Mouse (Mus musculus) hindbrain, postnatal 0 days (tissue): Measurements from ENCODE around the gene Uvssa. TPM values are rescaled to one million over a fixed set of nuclear protein-coding genes. Genes with fewer than 3 reads are reported as not detected.

Experiments
- ATAC-seq: fragments of 200-750 bp; cut with Nextera tagmentation; 2 replicates; pipeline ENCODE4 v1.8.0; 2017; ENCODE audit warnings: mild to moderate bottlenecking, moderate TSS enrichment, moderate library complexity
- DNase-seq: peaks from one replicate; pipeline ENCODE4 v3.0.0-alpha.2; 2015; ENCODE audit warnings: low spot score
- H3K27ac ChIP-seq: fragments of 300-500 bp; sonication (generic); 2 replicates; pipeline ENCODE4 v1.5.1; 2014; ENCODE audit warnings: mild to moderate bottlenecking
- H3K27me3 ChIP-seq: fragments of 300-500 bp; sonication (generic); 2 replicates; pipeline ENCODE4 v1.6.1; 2014; ENCODE audit warnings: low read length, mixed read lengths; ENCODE audit not compliant: insufficient read depth
- H3K36me3 ChIP-seq: fragments of 300-500 bp; sonication (generic); 2 replicates; pipeline ENCODE4 v1.6.1; 2014; ENCODE audit warnings: low read length, mixed read lengths; ENCODE audit not compliant: insufficient read depth
- H3K4me1 ChIP-seq: fragments of 300-500 bp; sonication (generic); 2 replicates; pipeline ENCODE4 v1.6.1; 2014; ENCODE audit warnings: antibody characterized with exemption, low read length, mixed read lengths; ENCODE audit not compliant: insufficient read depth
- H3K4me2 ChIP-seq: fragments of 300-500 bp; sonication (generic); 2 replicates; pipeline ENCODE4 v1.6.1; 2014; ENCODE audit warnings: low read depth, mild to moderate bottlenecking, low read length, moderate library complexity, mixed read lengths
- H3K4me3 ChIP-seq: fragments of 300-500 bp; sonication (generic); 2 replicates; pipeline ENCODE4 v1.5.1; 2014; ENCODE audit warnings: low read length
- H3K9ac ChIP-seq: fragments of 300-500 bp; sonication (generic); replicated peaks from 2 replicates; pipeline ENCODE4 v1.6.1; 2014; ENCODE audit warnings: mild to moderate bottlenecking, low read length, moderate library complexity, mixed read lengths
- H3K9me3 ChIP-seq: fragments of 300-500 bp; sonication (generic); 2 replicates; pipeline ENCODE4 v1.6.1; 2016; ENCODE audit warnings: low read length, mixed read lengths
- CTCF ChIP-seq: IDR thresholded peaks from 2 replicates; pipeline ENCODE4 v1.5.1; 2016; ENCODE audit warnings: antibody characterized with exemption, control low read depth, low read depth
- WGBS: fragments of 180-500 bp; shearing (Covaris S2); extraction: QIAGEN DNeasy Blood & Tissue Kit; methylation state at CpG from one replicate; pipeline ENCODE4 v1.1.7; 2014; 5-methylcytosine and 5-hydroxymethylcytosine counted together
- polyA plus RNA-seq: library from polyadenylated mRNA; unstranded; fragments of >200 nt; fragmentation: Nextera tagmentation; extraction: Ambion mirVana; gene quantifications from 2 replicates; pipeline ENCODE4 v1.2.1, GENCODE M21; 2015
- total RNA-seq: library from RNA; depleted of rRNA; stranded (reverse); fragments of >200 nt; gene quantifications from 2 replicates; pipeline ENCODE4 v1.2.3, GENCODE M21; 2014

The Uvssa gene
- total and polyA plus RNA-seq, 2 experiments from 2014 or later = 7.7 to 8.1 TPM

- Histone ChIP-seq H3K4me2 (no peak overlapping the region), H3K27ac (no peak overlapping the region), H3K36me3 (peaks cover 61% of the 10 kb centered on the region), H3K9ac (no peak overlapping the region), H3K4me1 (no peaks in the 10 kb centered on the region), H3K9me3 (no peaks in the 10 kb centered on the region), H3K27me3 (no peaks in the 10 kb centered on the region), H3K4me3 (no peak overlapping the region)
- 77% methylated on average over 4 of the region's 4 CpGs for WGBS
- ATAC-seq (no peak), DNase-seq (no peak)
- TF ChIP-seq CTCF = no peak
Measured at GRCm38 (mm10) chr5:33371668-33372067, 6.7 kb upstream of the Uvssa start.

GRCm38 (mm10) chr5:33372331-33373038 is 5.9 kb upstream of the Uvssa start:
- no peaks in the 10 kb centered on the region for H3K27me3 ChIP-seq
- TF ChIP-seq CTCF = no peak
- H3K27ac ChIP-seq = no peak overlapping the region
- no peak overlapping the region for H3K9ac ChIP-seq
- no peak for DNase-seq
- no peak overlapping the region for H3K4me2 ChIP-seq
- 67% methylated on average over 18 of the region's 18 CpGs for WGBS
- no peaks in the 10 kb centered on the region for H3K9me3 ChIP-seq
- H3K36me3 ChIP-seq = peaks cover 57% of the 10 kb centered on the region
- ATAC-seq = no peak
- H3K4me1 ChIP-seq = no peaks in the 10 kb centered on the region
- H3K4me3 ChIP-seq = no peak overlapping the region

- no peak for TF ChIP-seq CTCF
- Histone ChIP-seq H3K27me3 (no peaks in the 10 kb centered on the region), H3K4me1 (peaks cover 5% of the 10 kb centered on the region; the same call in 1 of the 2 replicates), H3K36me3 (peaks cover 19% of the 10 kb centered on the region), H3K9me3 (no peaks in the 10 kb centered on the region), H3K4me3 (peak overlapping the region; percentile 59; the same call in 1 of the 2 replicates), H3K9ac (peak overlapping the region; percentile 49; the same call in 1 of the 2 replicates), H3K4me2 (peak overlapping the region; percentile 90), H3K27ac (no peak overlapping the region)
- ATAC-seq (no peak), DNase-seq (no peak)
- WGBS = 60% methylated on average over 6 of the region's 6 CpGs
Measured at GRCm38 (mm10) chr5:33377176-33377575, 1.2 kb upstream of the Uvssa start.

- peak; percentile 35 for DNase-seq
- peak; percentile 1 for ATAC-seq
- peak overlapping the region; percentile 59 for H3K4me3 ChIP-seq
Measured at GRCm38 (mm10) chr5:33377801-33378301, 498 bp upstream of the Uvssa start.

GRCm38 (mm10) chr5:33387550-33387949 is 9.2 kb downstream of the Uvssa start:
- no peak for TF ChIP-seq CTCF
- WGBS = 79% methylated on average over 11 of the region's 11 CpGs

More at GRCm38 (mm10) chr5:33377801-33378301, 498 bp upstream of the Uvssa start:
- Histone ChIP-seq H3K9ac (peak overlapping the region; percentile 49), H3K9me3 (no peaks in the 10 kb centered on the region), H3K27me3 (no peaks in the 10 kb centered on the region), H3K36me3 (peaks cover 12% of the 10 kb centered on the region), H3K4me1 (peaks cover 5% of the 10 kb centered on the region; the same call in 1 of the 2 replicates), H3K27ac (peak overlapping the region; percentile 97), H3K4me2 (peak overlapping the region; percentile 90)
- no peak for TF ChIP-seq CTCF
- WGBS = under 1% methylated on average over 21 of the region's 21 CpGs

GRCm38 (mm10) chr5:33393803-33394202 is 15.5 kb downstream of the Uvssa start:
- DNase-seq = peak; percentile 90
- Histone ChIP-seq H3K4me2 (no peak overlapping the region), H3K27ac (no peak overlapping the region), H3K4me3 (no peak overlapping the region), H3K9me3 (no peaks in the 10 kb centered on the region), H3K4me1 (no peaks in the 10 kb centered on the region), H3K9ac (no peak overlapping the region), H3K36me3 (peaks cover 4% of the 10 kb centered on the region; the same call in 1 of the 2 replicates), H3K27me3 (no peaks in the 10 kb centered on the region)
- peak; percentile 99 for TF ChIP-seq CTCF
- ATAC-seq = peak; percentile 79
- WGBS = 17% methylated on average over 7 of the region's 7 CpGs

More at GRCm38 (mm10) chr5:33387550-33387949, 9.2 kb downstream of the Uvssa start:
- no peak overlapping the region for H3K4me2 ChIP-seq
- peaks cover 6% of the 10 kb centered on the region; the same call in 1 of the 2 replicates for H3K36me3 ChIP-seq
- DNase-seq (no peak), ATAC-seq (no peak)
- H3K27me3 ChIP-seq = no peaks in the 10 kb centered on the region
- H3K9ac ChIP-seq = no peak overlapping the region
- H3K9me3 ChIP-seq = no peaks in the 10 kb centered on the region
- H3K4me3 ChIP-seq = no peak overlapping the region
- H3K4me1 ChIP-seq = no peaks in the 10 kb centered on the region
- H3K27ac ChIP-seq = no peak overlapping the region

GRCm38 (mm10) chr5:33395693-33396092 is 17.3 kb downstream of the Uvssa start:
- H3K4me3 ChIP-seq = no peak overlapping the region
- DNase-seq = no peak
- 76% methylated on average over 11 of the region's 11 CpGs for WGBS
- no peaks in the 10 kb centered on the region for H3K9me3 ChIP-seq
- no peak overlapping the region for H3K27ac ChIP-seq
- no peak overlapping the region for H3K4me2 ChIP-seq
- H3K4me1 ChIP-seq = no peaks in the 10 kb centered on the region
- TF ChIP-seq CTCF = no peak
- no peak overlapping the region for H3K9ac ChIP-seq
- no peaks in the 10 kb centered on the region for H3K27me3 ChIP-seq
- no peak for ATAC-seq
- H3K36me3 ChIP-seq = peaks cover 4% of the 10 kb centered on the region; the same call in 1 of the 2 replicates
